Mouse (Mus musculus): ENCODE data around the gene Dnaja3. TPM values are rescaled to one million over a fixed set of nuclear protein-coding genes. Genes with fewer than 3 reads are reported as not detected.

Gene Dnaja3
- polyA plus RNA-seq, 1 experiment from 2014 or later: 58.3 TPM

- no peak for DNase-seq (ENCODE audit: low spot score)
- Histone ChIP-seq H3K4me1 (ENCODE audit: control insufficient read depth, insufficient read depth, low read length) (peaks cover 7% of the 10 kb centered on the region), H3K9ac (replicated peaks; ENCODE audit: low read length) (peak overlapping the region; percentile 19), H3K4me2 (ENCODE audit: low read depth, low read length) (peak overlapping the region; percentile 72), H3K27ac (replicated peaks; ENCODE audit: low read depth, low read length) (0 out of 2 replicates have a peak overlapping the region, but pooled peaks have one; percentile 28), H3K36me3 (replicated peaks; ENCODE audit: control insufficient read depth, insufficient read depth, low read depth, low read length) (no peaks in the 10 kb centered on the region), H3K9me3 (replicated peaks; ENCODE audit: control insufficient read depth, low read length) (no peaks in the 10 kb centered on the region), H3K4me3 (ENCODE audit: low read depth, low read length) (peak overlapping the region; percentile 73), H3K27me3 (ENCODE audit: control insufficient read depth, insufficient read depth, low read length) (no peaks in the 10 kb centered on the region)
- WGBS: 37% methylated on average over 3 of the region's 3 CpGs
- ATAC-seq (replicated peaks; ENCODE audit: insufficient number of reproducible peaks, low FRiP score, low TSS enrichment, low read depth): no peak
Observed at GRCm38 (mm10) chr16:4641119-4641838, 1.5 kb downstream of the Dnaja3 start.

GRCm38 (mm10) chr16:4642190-4642589 is 2.4 kb downstream of the Dnaja3 start:
- Histone ChIP-seq H3K4me2 (ENCODE audit: low read depth, low read length) (peak overlapping the region; percentile 28), H3K4me3 (ENCODE audit: low read depth, low read length) (peak overlapping the region; percentile 0; the same call in 1 of the 2 replicates), H3K4me1 (ENCODE audit: control insufficient read depth, insufficient read depth, low read length) (peaks cover 13% of the 10 kb centered on the region), H3K36me3 (replicated peaks; ENCODE audit: control insufficient read depth, insufficient read depth, low read depth, low read length) (no peaks in the 10 kb centered on the region), H3K27me3 (ENCODE audit: control insufficient read depth, insufficient read depth, low read length) (no peaks in the 10 kb centered on the region), H3K9me3 (replicated peaks; ENCODE audit: control insufficient read depth, low read length) (no peaks in the 10 kb centered on the region), H3K27ac (replicated peaks; ENCODE audit: low read depth, low read length) (peak overlapping the region; percentile 48), H3K9ac (replicated peaks; ENCODE audit: low read length) (peak overlapping the region; percentile 7; the same call in 1 of the 2 replicates)
- WGBS: 32% methylated on average over 13 of the region's 13 CpGs
- peak; percentile 58 for DNase-seq (ENCODE audit: low spot score)
- peak; percentile 25; the same call in 1 of the 2 replicates for ATAC-seq (replicated peaks; ENCODE audit: insufficient number of reproducible peaks, low FRiP score, low TSS enrichment, low read depth)

- 73% methylated on average over 6 of the region's 6 CpGs for WGBS
- Histone ChIP-seq H3K4me3 (ENCODE audit: low read depth, low read length) (no peak overlapping the region), H3K9me3 (replicated peaks; ENCODE audit: control insufficient read depth, low read length) (no peaks in the 10 kb centered on the region), H3K4me2 (ENCODE audit: low read depth, low read length) (peak overlapping the region; percentile 28), H3K27me3 (ENCODE audit: control insufficient read depth, insufficient read depth, low read length) (no peaks in the 10 kb centered on the region), H3K36me3 (replicated peaks; ENCODE audit: control insufficient read depth, insufficient read depth, low read depth, low read length) (no peaks in the 10 kb centered on the region), H3K9ac (replicated peaks; ENCODE audit: low read length) (peak overlapping the region; percentile 32), H3K4me1 (ENCODE audit: control insufficient read depth, insufficient read depth, low read length) (peaks cover 16% of the 10 kb centered on the region), H3K27ac (replicated peaks; ENCODE audit: low read depth, low read length) (no peak overlapping the region)
- ATAC-seq (replicated peaks; ENCODE audit: insufficient number of reproducible peaks, low FRiP score, low TSS enrichment, low read depth): no peak
- DNase-seq (ENCODE audit: low spot score): no peak
Observed at GRCm38 (mm10) chr16:4642937-4643336, 3.1 kb downstream of the Dnaja3 start.

DNA sequence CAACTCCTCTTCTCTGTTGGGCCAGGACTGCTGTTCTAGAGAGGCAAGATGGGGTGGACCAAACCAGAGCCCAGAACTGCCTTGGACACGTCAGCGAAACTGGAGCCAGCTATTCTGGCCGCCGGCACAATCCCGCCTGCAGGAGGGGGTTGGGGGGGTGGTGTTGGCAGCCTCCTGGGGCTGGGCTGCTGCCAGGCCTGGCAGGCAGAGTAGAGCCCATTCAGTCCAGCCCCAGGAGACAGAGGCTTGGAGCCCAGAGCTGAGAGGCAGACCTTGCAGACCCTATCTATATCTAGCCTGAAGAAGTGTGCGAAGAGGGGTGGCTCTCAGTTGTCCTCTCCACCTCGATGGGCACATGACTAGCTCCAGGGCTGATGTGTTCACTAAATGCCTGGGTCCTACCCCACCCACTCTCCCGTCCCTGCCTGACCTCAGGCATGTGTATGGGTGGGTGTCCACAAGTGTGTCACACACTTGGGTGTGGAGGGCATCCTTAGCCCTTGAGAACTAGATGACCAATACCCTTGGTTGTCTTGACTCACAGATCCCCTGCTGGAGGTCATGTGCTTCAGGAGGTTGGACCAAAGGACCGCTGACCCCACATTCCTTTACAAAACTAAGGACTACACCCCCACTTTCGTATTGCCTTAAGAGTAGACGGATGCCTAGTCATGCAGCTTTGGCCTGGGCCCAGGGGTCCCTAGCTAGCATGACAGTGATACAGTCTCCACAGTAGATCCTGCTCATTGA is 4.1 kb downstream of the Dnaja3 start:
- DNase-seq (ENCODE audit: low spot score): no peak
- no peak overlapping the region for H3K9ac ChIP-seq (replicated peaks; ENCODE audit: low read length)
- 66% methylated on average over 11 of the region's 11 CpGs for WGBS
- no peaks in the 10 kb centered on the region for H3K27me3 ChIP-seq (ENCODE audit: control insufficient read depth, insufficient read depth, low read length)
- H3K9me3 ChIP-seq (replicated peaks; ENCODE audit: control insufficient read depth, low read length): no peaks in the 10 kb centered on the region
- no peak for ATAC-seq (replicated peaks; ENCODE audit: insufficient number of reproducible peaks, low FRiP score, low TSS enrichment, low read depth)
- H3K36me3 ChIP-seq (replicated peaks; ENCODE audit: control insufficient read depth, insufficient read depth, low read depth, low read length): peaks cover under 1% of the 10 kb centered on the region; the same call in 1 of the 2 replicates
- H3K4me2 ChIP-seq (ENCODE audit: low read depth, low read length): no peak overlapping the region
- no peak overlapping the region for H3K27ac ChIP-seq (replicated peaks; ENCODE audit: low read depth, low read length)
- no peak overlapping the region for H3K4me3 ChIP-seq (ENCODE audit: low read depth, low read length)
- peaks cover 16% of the 10 kb centered on the region for H3K4me1 ChIP-seq (ENCODE audit: control insufficient read depth, insufficient read depth, low read length)

DNA sequence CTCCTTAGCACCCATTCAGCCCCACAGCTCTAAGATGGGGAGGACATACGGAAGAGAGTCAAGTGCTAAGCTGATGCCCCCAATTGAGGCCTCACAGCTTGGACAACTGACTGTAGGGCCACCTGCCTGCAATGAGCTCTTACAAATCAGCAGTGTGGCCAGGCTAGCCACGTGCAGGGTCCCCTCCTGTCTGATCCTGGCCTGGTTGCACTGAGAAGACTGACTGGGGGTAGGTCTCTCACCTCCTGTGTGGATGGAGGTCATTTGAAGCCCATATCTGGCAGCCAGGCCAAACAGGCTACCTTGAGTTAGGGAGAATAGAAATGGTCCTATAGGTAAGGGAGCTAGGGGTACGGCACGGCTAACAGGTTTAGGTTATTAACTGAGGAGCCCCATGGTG is 6.1 kb downstream of the Dnaja3 start:
- ATAC-seq (replicated peaks; ENCODE audit: insufficient number of reproducible peaks, low FRiP score, low TSS enrichment, low read depth): no peak
- Histone ChIP-seq H3K36me3 (replicated peaks; ENCODE audit: control insufficient read depth, insufficient read depth, low read depth, low read length) (peaks cover 7% of the 10 kb centered on the region), H3K4me2 (ENCODE audit: low read depth, low read length) (no peak overlapping the region), H3K27me3 (ENCODE audit: control insufficient read depth, insufficient read depth, low read length) (no peaks in the 10 kb centered on the region), H3K9ac (replicated peaks; ENCODE audit: low read length) (no peak overlapping the region), H3K27ac (replicated peaks; ENCODE audit: low read depth, low read length) (no peak overlapping the region), H3K9me3 (replicated peaks; ENCODE audit: control insufficient read depth, low read length) (no peaks in the 10 kb centered on the region), H3K4me1 (ENCODE audit: control insufficient read depth, insufficient read depth, low read length) (peaks cover 16% of the 10 kb centered on the region), H3K4me3 (ENCODE audit: low read depth, low read length) (no peak overlapping the region)
- 87% methylated on average over 4 of the region's 4 CpGs for WGBS
- DNase-seq (ENCODE audit: low spot score): no peak

DNA sequence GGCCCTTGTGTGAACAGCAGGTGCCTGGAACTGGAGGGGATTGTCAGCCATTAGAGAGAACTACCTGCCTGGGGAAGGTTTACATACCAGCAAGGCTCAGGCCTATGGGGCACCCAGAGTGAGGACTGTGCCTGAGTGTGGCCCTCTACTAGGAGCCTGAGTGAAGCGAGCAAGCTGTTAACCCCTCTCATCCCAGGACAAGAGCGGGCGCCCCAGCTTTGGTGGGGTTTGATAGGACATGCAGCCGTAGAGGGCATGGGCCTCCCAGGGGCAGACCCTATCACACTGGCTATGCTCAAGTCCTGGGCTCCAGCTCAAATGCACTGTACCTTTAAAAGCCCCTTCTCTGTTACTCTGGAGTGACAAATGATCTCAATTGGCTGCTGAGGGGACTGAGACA is 7.0 kb downstream of the Dnaja3 start:
- no peaks in the 10 kb centered on the region for H3K9me3 ChIP-seq (replicated peaks; ENCODE audit: control insufficient read depth, low read length)
- H3K36me3 ChIP-seq (replicated peaks; ENCODE audit: control insufficient read depth, insufficient read depth, low read depth, low read length): peaks cover 7% of the 10 kb centered on the region
- no peak overlapping the region for H3K4me2 ChIP-seq (ENCODE audit: low read depth, low read length)
- DNase-seq (ENCODE audit: low spot score): no peak
- WGBS: 63% methylated on average over 4 of the region's 4 CpGs
- no peak overlapping the region for H3K4me3 ChIP-seq (ENCODE audit: low read depth, low read length)
- H3K4me1 ChIP-seq (ENCODE audit: control insufficient read depth, insufficient read depth, low read length): peaks cover 18% of the 10 kb centered on the region
- ATAC-seq (replicated peaks; ENCODE audit: insufficient number of reproducible peaks, low FRiP score, low TSS enrichment, low read depth): no peak
- H3K27ac ChIP-seq (replicated peaks; ENCODE audit: low read depth, low read length): peak overlapping the region; percentile 2; the same call in 1 of the 2 replicates
- H3K27me3 ChIP-seq (ENCODE audit: control insufficient read depth, insufficient read depth, low read length): no peaks in the 10 kb centered on the region
- no peak overlapping the region for H3K9ac ChIP-seq (replicated peaks; ENCODE audit: low read length)

DNA sequence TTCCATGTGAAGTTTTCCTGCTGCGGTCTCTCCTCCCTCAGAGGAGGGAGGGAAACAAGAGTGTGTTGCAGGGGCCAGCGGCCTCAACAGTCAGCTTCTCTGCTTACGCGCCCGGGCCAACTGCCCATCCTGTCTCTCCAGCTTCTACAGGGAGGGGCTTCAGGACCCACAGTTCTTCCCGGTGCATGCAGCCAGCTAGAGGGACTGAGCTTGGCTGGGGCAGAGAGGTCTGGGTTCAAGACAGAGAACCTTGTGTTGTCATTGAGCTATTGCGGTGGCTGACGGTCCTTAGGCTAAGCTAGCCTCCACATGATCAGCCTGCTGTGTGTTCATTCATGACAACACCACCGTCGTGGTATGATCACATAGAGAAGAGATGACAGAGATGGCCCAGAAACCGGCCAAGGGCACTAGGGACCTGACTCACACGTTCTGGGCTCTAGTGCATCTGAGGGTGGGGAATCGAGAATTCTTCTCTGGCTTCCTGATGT is 7.9 kb downstream of the Dnaja3 start:
- no peak for ATAC-seq (replicated peaks; ENCODE audit: insufficient number of reproducible peaks, low FRiP score, low TSS enrichment, low read depth)
- no peaks in the 10 kb centered on the region for H3K27me3 ChIP-seq (ENCODE audit: control insufficient read depth, insufficient read depth, low read length)
- 0 out of 2 replicates have a peak overlapping the region, but pooled peaks have one; percentile 2 for H3K27ac ChIP-seq (replicated peaks; ENCODE audit: low read depth, low read length)
- H3K4me1 ChIP-seq (ENCODE audit: control insufficient read depth, insufficient read depth, low read length): peaks cover 25% of the 10 kb centered on the region
- H3K9ac ChIP-seq (replicated peaks; ENCODE audit: low read length): no peak overlapping the region
- DNase-seq (ENCODE audit: low spot score): no peak
- H3K36me3 ChIP-seq (replicated peaks; ENCODE audit: control insufficient read depth, insufficient read depth, low read depth, low read length): peaks cover 7% of the 10 kb centered on the region
- no peaks in the 10 kb centered on the region for H3K9me3 ChIP-seq (replicated peaks; ENCODE audit: control insufficient read depth, low read length)
- WGBS: 67% methylated on average over 13 of the region's 13 CpGs
- no peak overlapping the region for H3K4me3 ChIP-seq (ENCODE audit: low read depth, low read length)
- H3K4me2 ChIP-seq (ENCODE audit: low read depth, low read length): no peak overlapping the region
